Mouse (Mus musculus): ENCODE data around the gene Map3k6. TPM values are rescaled to one million over a fixed set of nuclear protein-coding genes. Genes with fewer than 3 reads are reported as not detected.

Map3k6 gene
- total RNA-seq (2012; rRNA removed), result 2.7 and 4.3 TPM in 2 replicates

GRCm38 (mm10) chr4:133240490-133240921 is at the start of gene Map3k6:
Map3k6 (plus strand) TSS chr4:133240818.
- in situ Hi-C loops (cut with MboI; ENCODE audit: low sequenced_read_pairs in 2 of 2, unreplicated experiment in 2 of 2), result no loop called here
- Histone ChIP-seq H3K36me3 (ENCODE audit: control insufficient read depth, insufficient read depth, low read length, poor library complexity, severe bottlenecking) (no peaks in the 10 kb centered on the region), H3K9me3 (ENCODE audit: control insufficient read depth, insufficient read depth, low read depth, low read length) (no peaks in the 10 kb centered on the region), H3K4me3 (ENCODE audit: insufficient read depth in 1 of 2, low read depth in 1 of 2, low read length in 2 of 2, poor library complexity in 1 of 2, severe bottlenecking in 1 of 2) (peak within 1 kb of the TSS; percentile 79 to 85), H3K9ac (ENCODE audit: insufficient read depth, low read depth, low read length, poor library complexity, severe bottlenecking) (peak within 1 kb of the TSS; percentile 83), H3K27ac (ENCODE audit: insufficient read depth, low read depth, low read length, poor library complexity, severe bottlenecking) (no peak within 1 kb of the TSS), H3K4me1 (ENCODE audit: control insufficient read depth in 2 of 2, insufficient read depth in 2 of 2, low read length in 2 of 2, poor library complexity in 1 of 2) (peaks cover 0 to 6% of the 10 kb centered on the region in 2 experiments; a peak in 1 of 4 replicates)
- DNase-seq (ENCODE audit: low read depth, low spot score), result peak; percentile 43
- TF ChIP-seq CHD2 (IDR thresholded peaks at IDR 0.05; ENCODE audit: low read depth, low read length) (no peak), ZNF384 (IDR thresholded peaks at IDR 0.05; ENCODE audit: low read depth, low read length) (no peak), ZC3H11A (IDR thresholded peaks at IDR 0.05; ENCODE audit: borderline replicate concordance, low read depth, low read length) (no peak), MAFK (IDR thresholded peaks at IDR 0.05; ENCODE audit: insufficient read depth, low read depth, low read length) (no peak), HCFC1 (IDR thresholded peaks at IDR 0.05; ENCODE audit: borderline replicate concordance, insufficient read depth, low read length) (no peak)

DNA sequence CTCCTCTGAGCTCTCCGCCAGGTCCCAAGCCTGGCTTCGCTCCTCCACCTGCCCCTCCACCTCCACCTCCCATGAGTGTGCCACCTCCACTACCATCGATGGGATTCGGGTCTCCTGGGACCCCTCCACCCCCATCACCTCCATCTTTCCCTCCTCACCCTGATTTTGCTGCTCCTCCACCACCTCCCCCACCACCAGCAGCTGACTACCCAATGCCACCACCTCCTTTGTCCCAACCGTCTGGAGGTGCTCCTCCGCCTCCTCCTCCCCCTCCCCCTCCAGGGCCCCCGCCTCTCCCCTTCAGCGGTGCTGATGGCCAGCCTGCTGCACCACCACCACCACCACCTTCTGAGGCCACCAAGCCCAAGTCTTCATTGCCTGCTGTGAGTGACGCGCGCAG is 46.1 kb upstream of the Map3k6 start:
- Histone ChIP-seq H3K4me3 (ENCODE audit: insufficient read depth in 1 of 2, low read depth in 1 of 2, low read length in 2 of 2, poor library complexity in 1 of 2, severe bottlenecking in 1 of 2) (no peak overlapping the region), H3K4me1 (ENCODE audit: control insufficient read depth in 2 of 2, insufficient read depth in 2 of 2, low read length in 2 of 2, poor library complexity in 1 of 2) (peaks cover 9 to 28% of the 10 kb centered on the region in 2 experiments), H3K27ac (ENCODE audit: insufficient read depth, low read depth, low read length, poor library complexity, severe bottlenecking) (no peak overlapping the region), H3K9me3 (ENCODE audit: control insufficient read depth, insufficient read depth, low read depth, low read length) (no peaks in the 10 kb centered on the region), H3K9ac (ENCODE audit: insufficient read depth, low read depth, low read length, poor library complexity, severe bottlenecking) (no peak overlapping the region), H3K36me3 (ENCODE audit: control insufficient read depth, insufficient read depth, low read length, poor library complexity, severe bottlenecking) (peaks cover 40% of the 10 kb centered on the region)
- DNase-seq (ENCODE audit: low read depth, low spot score), result no peak
- no peak for TF ChIP-seq HCFC1 (IDR thresholded peaks at IDR 0.05; ENCODE audit: borderline replicate concordance, insufficient read depth, low read length)
- TF ChIP-seq ZNF384 (IDR thresholded peaks at IDR 0.05; ENCODE audit: low read depth, low read length), result no peak
- no peak for TF ChIP-seq ZC3H11A (IDR thresholded peaks at IDR 0.05; ENCODE audit: borderline replicate concordance, low read depth, low read length)
- no peak for TF ChIP-seq MAFK (IDR thresholded peaks at IDR 0.05; ENCODE audit: insufficient read depth, low read depth, low read length)
- no peak for TF ChIP-seq CHD2 (IDR thresholded peaks at IDR 0.05; ENCODE audit: low read depth, low read length)
- in situ Hi-C loops (cut with MboI; ENCODE audit: low sequenced_read_pairs in 2 of 2, unreplicated experiment in 2 of 2), result no loop called here

- Histone ChIP-seq H3K27ac (ENCODE audit: insufficient read depth, low read depth, low read length, poor library complexity, severe bottlenecking) (no peak overlapping the region), H3K4me3 (ENCODE audit: insufficient read depth in 1 of 2, low read depth in 1 of 2, low read length in 2 of 2, poor library complexity in 1 of 2, severe bottlenecking in 1 of 2) (no peak overlapping the region), H3K9me3 (ENCODE audit: control insufficient read depth, insufficient read depth, low read depth, low read length) (no peaks in the 10 kb centered on the region), H3K36me3 (ENCODE audit: control insufficient read depth, insufficient read depth, low read length, poor library complexity, severe bottlenecking) (peaks cover 40% of the 10 kb centered on the region), H3K9ac (ENCODE audit: insufficient read depth, low read depth, low read length, poor library complexity, severe bottlenecking) (no peak overlapping the region), H3K4me1 (ENCODE audit: control insufficient read depth in 2 of 2, insufficient read depth in 2 of 2, low read length in 2 of 2, poor library complexity in 1 of 2) (peaks cover 9 to 31% of the 10 kb centered on the region in 2 experiments)
- in situ Hi-C loops (cut with MboI; ENCODE audit: low sequenced_read_pairs in 2 of 2, unreplicated experiment in 2 of 2), result no loop called here
- DNase-seq (ENCODE audit: low read depth, low spot score), result no peak
- TF ChIP-seq ZNF384 (IDR thresholded peaks at IDR 0.05; ENCODE audit: low read depth, low read length), result no peak
- TF ChIP-seq CHD2 (IDR thresholded peaks at IDR 0.05; ENCODE audit: low read depth, low read length), result no peak
- no peak for TF ChIP-seq MAFK (IDR thresholded peaks at IDR 0.05; ENCODE audit: insufficient read depth, low read depth, low read length)
Measured at GRCm38 (mm10) chr4:133195014-133195413, 45.6 kb upstream of the Map3k6 start.

- in situ Hi-C loops (cut with MboI; ENCODE audit: low sequenced_read_pairs in 2 of 2, unreplicated experiment in 2 of 2), result no loop called here
- no peaks in the 10 kb centered on the region for H3K9me3 ChIP-seq (ENCODE audit: control insufficient read depth, insufficient read depth, low read depth, low read length)
- DNase-seq (ENCODE audit: low read depth, low spot score), result no peak
- peaks cover 36% of the 10 kb centered on the region for H3K36me3 ChIP-seq (ENCODE audit: control insufficient read depth, insufficient read depth, low read length, poor library complexity, severe bottlenecking)
- H3K9ac ChIP-seq (ENCODE audit: insufficient read depth, low read depth, low read length, poor library complexity, severe bottlenecking), result no peak overlapping the region
- TF ChIP-seq HCFC1 (IDR thresholded peaks at IDR 0.05; ENCODE audit: borderline replicate concordance, insufficient read depth, low read length) (no peak), CHD2 (IDR thresholded peaks at IDR 0.05; ENCODE audit: low read depth, low read length) (no peak), MAFK (IDR thresholded peaks at IDR 0.05; ENCODE audit: insufficient read depth, low read depth, low read length) (no peak), ZC3H11A (IDR thresholded peaks at IDR 0.05; ENCODE audit: borderline replicate concordance, low read depth, low read length) (no peak), ZNF384 (IDR thresholded peaks at IDR 0.05; ENCODE audit: low read depth, low read length) (no peak)
- no peak overlapping the region for H3K4me3 ChIP-seq (ENCODE audit: insufficient read depth in 1 of 2, low read depth in 1 of 2, low read length in 2 of 2, poor library complexity in 1 of 2, severe bottlenecking in 1 of 2)
- no peak overlapping the region for H3K27ac ChIP-seq (ENCODE audit: insufficient read depth, low read depth, low read length, poor library complexity, severe bottlenecking)
- peaks cover 9 to 40% of the 10 kb centered on the region in 2 experiments for H3K4me1 ChIP-seq (ENCODE audit: control insufficient read depth in 2 of 2, insufficient read depth in 2 of 2, low read length in 2 of 2, poor library complexity in 1 of 2)
Measured at GRCm38 (mm10) chr4:133196136-133196535, 44.5 kb upstream of the Map3k6 start.

- Histone ChIP-seq H3K27ac (ENCODE audit: insufficient read depth, low read depth, low read length, poor library complexity, severe bottlenecking) (no peak overlapping the region), H3K9me3 (ENCODE audit: control insufficient read depth, insufficient read depth, low read depth, low read length) (no peaks in the 10 kb centered on the region), H3K36me3 (ENCODE audit: control insufficient read depth, insufficient read depth, low read length, poor library complexity, severe bottlenecking) (peaks cover 34% of the 10 kb centered on the region), H3K9ac (ENCODE audit: insufficient read depth, low read depth, low read length, poor library complexity, severe bottlenecking) (no peak overlapping the region), H3K4me3 (ENCODE audit: insufficient read depth in 1 of 2, low read depth in 1 of 2, low read length in 2 of 2, poor library complexity in 1 of 2, severe bottlenecking in 1 of 2) (no peak overlapping the region), H3K4me1 (ENCODE audit: control insufficient read depth in 2 of 2, insufficient read depth in 2 of 2, low read length in 2 of 2, poor library complexity in 1 of 2) (peaks cover 9 to 44% of the 10 kb centered on the region in 2 experiments)
- TF ChIP-seq ZNF384 (IDR thresholded peaks at IDR 0.05; ENCODE audit: low read depth, low read length), result no peak
- no peak for TF ChIP-seq ZC3H11A (IDR thresholded peaks at IDR 0.05; ENCODE audit: borderline replicate concordance, low read depth, low read length)
- TF ChIP-seq HCFC1 (IDR thresholded peaks at IDR 0.05; ENCODE audit: borderline replicate concordance, insufficient read depth, low read length), result no peak
- TF ChIP-seq CHD2 (IDR thresholded peaks at IDR 0.05; ENCODE audit: low read depth, low read length), result no peak
- no peak for TF ChIP-seq MAFK (IDR thresholded peaks at IDR 0.05; ENCODE audit: insufficient read depth, low read depth, low read length)
- in situ Hi-C loops (cut with MboI; ENCODE audit: low sequenced_read_pairs in 2 of 2, unreplicated experiment in 2 of 2), result no loop called here
- no peak for DNase-seq (ENCODE audit: low read depth, low spot score)
Measured at GRCm38 (mm10) chr4:133196852-133197251, 43.8 kb upstream of the Map3k6 start.

Data from ES-E14 (cell line).